Mouse (Mus musculus): ENCODE results near the gene Mael.
A peak's percentile ranks its signal among the peaks of the same experiment; 100 is the strongest.

Gene Mael

GRCm38 (mm10) chr1:166209371-166209770 lies 29.2 kb downstream of the Mael start:
- no peak for DNase-seq (ENCODE audit: low read depth, low spot score)

- no peak for DNase-seq (ENCODE audit: low read depth, low spot score)
These were observed 33.4 kb downstream of the Mael start for GRCm38 (mm10) chr1:166205159-166205558.

GRCm38 (mm10) chr1:166204171-166204570 lies 34.4 kb downstream of the Mael start:
- no peak for DNase-seq (ENCODE audit: low read depth, low spot score)

- DNase-seq (ENCODE audit: low read depth, low spot score) = no peak
These were observed 48.7 kb downstream of the Mael start for GRCm38 (mm10) chr1:166189821-166190220.

- DNase-seq (ENCODE audit: low read depth, low spot score) = no peak
These were observed 53.2 kb downstream of the Mael start for GRCm38 (mm10) chr1:166185357-166185756.

- no peak for DNase-seq (ENCODE audit: low read depth, low spot score)
These were observed 53.9 kb downstream of the Mael start for GRCm38 (mm10) chr1:166184391-166185229.

GRCm38 (mm10) chr1:166182952-166183627 lies 55.5 kb downstream of the Mael start:
- DNase-seq (ENCODE audit: low read depth, low spot score) = peak; percentile 54

- no peak for DNase-seq (ENCODE audit: low read depth, low spot score)
These were observed 57.0 kb downstream of the Mael start for GRCm38 (mm10) chr1:166181510-166181909.

- no peak for DNase-seq (ENCODE audit: low read depth, low spot score)
These were observed 64.9 kb downstream of the Mael start for GRCm38 (mm10) chr1:166173621-166174020.

- DNase-seq (ENCODE audit: low read depth, low spot score) = no peak
These were observed 65.6 kb downstream of the Mael start for GRCm38 (mm10) chr1:166172992-166173391.

- peak; percentile 29 for DNase-seq (ENCODE audit: low read depth, low spot score)
These were observed 67.7 kb downstream of the Mael start for GRCm38 (mm10) chr1:166170852-166171251.

GRCm38 (mm10) chr1:166169713-166170112 lies 68.8 kb downstream of the Mael start:
- DNase-seq (ENCODE audit: low read depth, low spot score) = no peak

GRCm38 (mm10) chr1:166168017-166168416 lies 70.5 kb downstream of the Mael start:
- DNase-seq (ENCODE audit: low read depth, low spot score) = no peak

GRCm38 (mm10) chr1:166167405-166167804 lies 71.1 kb downstream of the Mael start:
- no peak for DNase-seq (ENCODE audit: low read depth, low spot score)

- no peak for DNase-seq (ENCODE audit: low read depth, low spot score)
These were observed 73.4 kb downstream of the Mael start for GRCm38 (mm10) chr1:166165159-166165558.

- no peak for DNase-seq (ENCODE audit: low read depth, low spot score)
These were observed 74.0 kb downstream of the Mael start for GRCm38 (mm10) chr1:166164580-166164979.

GRCm38 (mm10) chr1:166160569-166161445 lies 77.7 kb downstream of the Mael start:
- DNase-seq (ENCODE audit: low read depth, low spot score) = peak; percentile 34

GRCm38 (mm10) chr1:166160111-166160510 lies 78.4 kb downstream of the Mael start:
- DNase-seq (ENCODE audit: low read depth, low spot score) = no peak

- DNase-seq (ENCODE audit: low read depth, low spot score) = no peak
These were observed 79.9 kb downstream of the Mael start for GRCm38 (mm10) chr1:166158664-166159063.

GRCm38 (mm10) chr1:166157712-166158111 lies 80.8 kb downstream of the Mael start:
- no peak for DNase-seq (ENCODE audit: low read depth, low spot score)

- DNase-seq (ENCODE audit: low read depth, low spot score) = no peak
These were observed 83.4 kb downstream of the Mael start for GRCm38 (mm10) chr1:166155113-166155494.
